Mouse (Mus musculus): ENCODE measurements around the gene Adam11.

Adam11 gene

GRCm38 (mm10) chr11:102826476-102826875, 65.2 kb downstream of the Adam11 start:
- in situ Hi-C loops (cut with MseI, MboI), result no loop called here

- in situ Hi-C loops (cut with MseI, MboI), result no loop called here
Observed at GRCm38 (mm10) chr11:102827097-102827496, 65.9 kb downstream of the Adam11 start.
